Mouse (Mus musculus) c-Kit-negative CD71-positive TER-119-positive erythroid progenitor cells, embryonic 14.5 days (primary cell): ENCODE measurements around the gene Nt5c3.
"Not testable (repeated sequence)": the region's sequence is repeated elsewhere in the genome, so short reads cannot be mapped to it uniquely, and the experiment has no call there.

Experiments
- DNase-seq: peaks from one replicate; pipeline ENCODE4 v3.0.0-alpha.2; 2013; ENCODE audit warnings: low read depth, low spot score

The Nt5c3 gene

DNA sequence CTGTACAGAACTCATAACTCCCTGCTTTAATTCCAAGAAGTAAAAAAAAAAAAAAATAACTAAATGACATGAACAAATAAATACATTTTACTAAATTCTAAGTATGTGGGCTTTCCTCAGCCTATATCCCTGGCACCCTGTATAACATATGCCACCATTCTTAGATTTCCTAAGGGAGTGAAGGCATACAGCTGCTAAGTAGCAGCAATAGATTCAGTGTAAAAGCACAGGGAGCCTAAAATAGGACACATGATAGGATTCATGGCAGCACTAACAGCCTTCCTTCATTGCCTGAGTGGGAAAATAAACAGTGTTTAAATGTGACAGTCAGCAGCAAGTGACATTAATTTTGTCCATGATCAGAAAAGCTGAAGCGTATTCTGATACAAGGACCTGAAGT is 19.4 kb downstream of the Nt5c3 start:
- no peak for DNase-seq

DNA sequence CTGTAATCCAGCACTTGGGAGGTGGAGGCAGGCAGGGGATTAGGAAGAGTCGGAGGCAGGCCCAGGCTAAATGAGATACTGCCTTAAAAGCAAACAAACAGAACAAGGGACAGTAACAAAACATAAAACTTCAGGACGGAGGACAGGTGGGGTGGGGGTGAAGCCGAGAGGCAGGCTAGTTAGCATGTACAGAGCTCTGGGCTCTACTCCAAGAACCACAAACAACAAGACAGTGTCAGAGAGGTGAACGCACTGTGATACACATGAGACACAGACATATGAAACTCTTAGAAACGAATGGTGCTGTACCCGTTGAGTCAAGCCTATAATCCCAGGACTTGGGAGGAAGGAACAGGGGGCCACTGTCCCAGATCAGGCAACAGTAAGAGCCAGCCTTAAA is 19.9 kb downstream of the Nt5c3 start:
- no peak for DNase-seq

DNA sequence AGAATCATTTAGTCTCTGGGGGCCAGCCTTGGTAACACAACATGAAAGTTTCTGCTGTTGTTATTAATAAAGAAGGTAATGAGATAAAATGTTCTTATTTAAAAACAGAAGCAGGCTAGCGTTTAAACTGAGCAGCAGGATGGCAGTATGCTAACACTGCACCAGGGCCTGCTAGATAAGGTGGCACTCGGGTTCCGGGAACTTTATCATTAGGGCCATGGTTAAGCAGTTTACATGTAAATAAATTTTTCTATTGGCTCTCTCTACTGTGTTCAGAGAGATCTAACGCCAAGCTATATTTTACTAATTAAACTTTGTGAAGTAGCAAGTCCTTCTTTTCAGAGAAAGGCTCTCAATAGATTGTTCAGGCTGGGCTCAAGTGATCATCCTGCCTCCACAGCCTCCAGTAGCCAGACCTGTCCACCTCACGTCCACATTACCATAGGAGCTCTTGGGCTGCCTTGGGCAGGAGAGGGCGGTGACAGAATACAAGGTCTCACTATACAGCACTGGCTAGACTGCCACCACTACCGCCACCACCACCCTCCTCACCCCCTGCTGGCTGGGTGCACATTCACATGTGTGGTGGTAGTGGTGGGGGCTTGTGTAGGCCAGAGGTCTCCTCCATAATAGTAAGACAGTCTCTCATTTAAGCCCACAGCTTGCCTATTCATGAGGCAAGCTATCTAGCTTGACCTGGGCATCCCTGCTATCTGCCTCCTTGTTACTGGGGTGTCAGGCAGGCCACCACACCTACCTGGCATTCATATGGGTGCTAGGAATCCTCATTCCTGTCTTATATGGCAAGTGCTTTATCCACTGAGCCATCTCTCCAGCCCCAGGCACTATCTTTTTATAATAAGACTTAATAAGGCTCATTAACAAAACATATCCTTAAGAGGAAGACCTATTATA is 20.9 kb downstream of the Nt5c3 start:
- DNase-seq = peak; percentile 75

DNA sequence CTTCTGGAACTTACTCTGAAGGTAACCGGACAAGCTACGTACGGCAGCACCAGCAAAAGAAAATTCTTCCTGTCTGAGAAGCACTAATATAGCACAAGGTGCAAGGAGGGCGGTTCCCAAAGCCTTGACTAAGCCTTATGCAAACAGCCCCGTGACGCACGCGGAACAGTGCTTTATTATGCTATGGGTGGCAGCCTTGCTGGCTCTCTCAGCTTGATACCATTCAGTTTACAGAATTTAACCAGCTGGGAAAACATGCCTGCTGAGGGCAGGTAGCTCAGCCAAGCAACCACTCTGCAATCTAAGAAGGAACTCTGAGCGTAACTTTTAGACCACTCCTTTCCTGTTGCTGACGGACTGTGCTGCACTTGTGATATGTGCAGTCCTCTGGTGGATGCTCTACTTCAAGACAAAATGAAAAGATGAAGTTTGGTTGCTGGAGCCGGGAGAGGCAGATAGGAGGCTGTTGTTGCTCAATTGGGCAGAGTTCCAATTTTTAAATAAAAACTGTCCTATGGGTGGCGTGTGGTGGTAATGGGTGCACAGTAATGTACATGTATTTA is 21.8 kb downstream of the Nt5c3 start:
- DNase-seq = peak; percentile 66

DNA sequence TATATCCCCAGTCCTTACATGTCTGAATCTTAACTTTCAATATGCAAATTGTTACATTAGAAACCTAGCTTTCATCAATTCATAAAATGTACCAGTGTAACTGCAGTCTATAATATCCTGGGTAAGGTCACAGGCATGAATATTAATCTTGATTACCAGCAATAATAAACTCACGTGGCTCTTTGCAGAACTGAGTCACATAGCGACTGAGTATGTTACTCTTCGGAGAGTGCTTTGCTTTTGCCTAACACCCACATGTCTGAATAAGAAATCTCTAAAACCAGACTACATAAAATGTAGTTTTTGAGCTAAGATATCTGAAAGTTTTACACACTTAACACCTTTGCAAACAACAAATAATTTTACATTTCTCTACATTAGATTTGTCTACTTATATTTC is 22.4 kb downstream of the Nt5c3 start:
- DNase-seq = no peak

DNA sequence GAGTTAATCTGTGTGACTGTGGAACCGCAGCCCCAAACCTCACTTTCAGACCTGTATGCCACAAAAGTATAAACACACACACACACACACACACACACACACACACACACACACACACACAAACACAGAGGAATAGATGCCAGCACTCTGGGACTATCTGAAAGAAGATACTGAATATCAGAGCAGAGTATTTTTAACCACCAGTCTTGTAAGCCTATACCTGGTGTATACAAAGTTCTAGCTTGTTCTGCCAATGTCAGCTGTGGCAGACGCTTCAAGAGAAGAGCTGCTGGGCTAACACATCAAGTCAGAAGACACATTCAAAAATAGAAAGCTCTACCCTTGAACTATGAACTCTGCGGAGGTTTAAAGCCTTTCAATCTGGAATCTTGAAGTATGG is 24.1 kb downstream of the Nt5c3 start:
- no peak for DNase-seq

DNA sequence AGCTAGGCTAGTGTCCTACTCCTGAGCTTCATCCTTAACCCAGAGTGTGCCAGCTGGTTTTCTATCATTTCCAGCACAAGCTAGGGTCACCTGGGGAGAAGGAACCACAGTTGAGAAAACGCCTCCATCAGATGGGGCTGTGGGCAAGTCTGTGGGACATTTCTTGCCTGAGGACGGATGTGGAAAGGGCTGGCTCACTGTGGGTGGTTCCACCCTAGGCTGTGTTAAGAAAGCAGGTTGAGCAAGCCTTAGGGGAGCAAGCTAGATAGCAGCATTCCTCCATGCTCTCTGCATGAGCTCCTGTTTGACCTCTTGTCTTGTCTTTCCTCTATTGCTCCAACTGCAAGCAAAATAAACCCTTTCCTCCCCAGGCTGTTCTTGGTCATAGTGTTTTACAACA is 33.0 kb downstream of the Nt5c3 start:
- no peak for DNase-seq

DNA sequence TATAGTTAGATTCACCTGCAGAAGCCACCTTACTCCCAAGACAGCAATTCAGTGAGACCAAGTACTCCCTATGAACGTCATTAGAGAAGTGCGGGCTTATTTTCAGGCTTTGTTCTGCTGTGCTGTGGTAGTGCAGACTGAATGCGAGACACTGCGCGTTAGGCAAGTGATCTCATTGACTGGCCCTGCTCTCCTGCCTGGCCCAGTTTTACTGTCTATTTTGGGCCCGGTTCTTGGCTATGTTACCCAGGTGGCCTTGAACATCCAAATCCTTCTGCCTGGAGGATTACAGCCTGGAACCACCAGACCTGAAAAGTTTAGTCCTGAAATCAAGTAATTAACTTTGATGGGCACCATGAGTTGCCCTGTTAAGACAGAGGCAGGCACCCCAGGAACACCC is 35.2 kb downstream of the Nt5c3 start:
- no peak for DNase-seq

DNA sequence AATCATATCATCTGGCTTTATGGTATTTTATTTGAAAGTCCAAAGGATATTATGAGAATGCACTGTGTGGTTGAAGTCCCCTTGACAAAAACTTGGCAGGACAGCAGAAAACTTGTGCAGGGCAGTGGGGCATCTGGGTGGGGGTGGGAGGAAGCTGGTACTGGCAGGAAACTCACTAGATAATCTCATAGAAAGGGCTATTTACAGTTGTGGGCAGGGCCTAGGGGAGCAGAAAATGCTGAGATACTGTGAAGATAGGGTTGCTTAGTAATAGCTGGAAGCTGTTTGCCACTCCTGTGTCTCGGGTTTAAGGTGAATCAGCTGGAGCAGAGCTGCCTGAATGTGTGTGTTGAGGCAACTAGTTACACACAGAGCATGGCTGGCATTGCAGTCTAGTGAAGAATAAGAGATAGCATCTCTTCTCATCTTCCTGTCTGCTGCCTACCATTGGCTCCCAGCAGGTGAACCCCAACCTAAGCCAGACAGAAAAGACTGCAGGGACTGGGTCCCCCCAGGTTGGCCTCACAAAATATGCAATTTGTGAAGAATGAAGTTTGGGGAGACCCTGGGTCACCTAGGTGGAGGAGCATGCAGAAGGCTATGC is 44.3 kb downstream of the Nt5c3 start:
- DNase-seq = no peak

DNA sequence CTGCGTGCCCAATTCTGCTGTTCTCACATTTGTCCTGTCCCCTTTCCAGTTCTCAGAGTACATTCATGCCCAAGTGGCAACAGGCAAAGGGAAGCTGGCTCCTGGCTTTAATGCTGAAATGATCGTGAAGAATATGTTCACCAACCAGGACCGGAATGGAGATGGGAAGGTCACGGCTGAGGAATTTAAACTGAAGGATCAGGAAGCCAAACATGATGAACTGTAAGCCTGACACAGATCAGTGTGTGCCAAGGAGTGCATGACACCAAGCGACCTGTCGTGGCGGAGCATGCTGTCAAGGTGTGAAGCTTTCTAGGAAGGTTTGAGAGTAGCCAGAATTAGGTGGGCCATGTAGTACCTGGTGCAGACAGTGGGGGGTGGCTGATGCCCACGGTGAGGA is 45.7 kb downstream of the Nt5c3 start:
- DNase-seq = no peak

DNA sequence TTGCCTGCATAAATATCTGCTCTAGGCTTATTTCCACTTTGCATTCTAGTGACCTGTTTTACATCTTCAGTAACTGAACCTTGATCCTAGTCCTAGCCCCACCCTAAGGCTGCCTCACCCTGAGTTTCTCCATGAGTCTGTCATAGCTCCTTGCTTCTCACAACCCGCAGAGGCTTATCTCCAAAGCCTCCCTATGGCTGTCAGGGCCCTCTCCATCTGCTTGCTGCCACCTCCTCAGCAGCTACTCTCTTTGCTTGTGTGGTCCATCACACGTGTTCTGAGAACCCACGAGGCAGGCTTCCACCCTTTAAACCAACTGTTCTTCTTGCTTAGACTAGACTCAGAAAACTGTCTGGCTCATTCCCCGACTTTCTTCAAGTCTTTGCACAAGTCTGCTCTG is 46.9 kb downstream of the Nt5c3 start:
- DNase-seq = no peak

DNA sequence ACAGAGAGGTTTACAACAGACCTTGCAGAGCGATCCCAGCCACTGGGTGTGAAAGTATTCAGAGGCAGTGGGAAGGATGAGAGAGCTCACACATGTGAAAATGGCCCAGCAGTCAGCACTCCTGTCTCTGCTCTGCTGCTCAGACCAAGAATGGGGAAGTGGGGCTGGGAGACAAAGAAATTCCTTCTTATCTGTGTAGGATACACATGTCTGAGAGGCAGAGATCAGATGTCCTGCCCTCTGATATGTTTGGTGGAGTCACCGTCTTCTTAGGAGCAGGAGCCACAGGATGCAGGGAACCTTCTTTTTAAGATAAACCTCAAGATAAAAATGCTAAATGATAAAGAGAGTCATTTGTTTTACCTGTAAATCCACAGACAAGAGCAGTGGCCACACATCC is 53.7 kb downstream of the Nt5c3 start:
- DNase-seq = no peak

DNA sequence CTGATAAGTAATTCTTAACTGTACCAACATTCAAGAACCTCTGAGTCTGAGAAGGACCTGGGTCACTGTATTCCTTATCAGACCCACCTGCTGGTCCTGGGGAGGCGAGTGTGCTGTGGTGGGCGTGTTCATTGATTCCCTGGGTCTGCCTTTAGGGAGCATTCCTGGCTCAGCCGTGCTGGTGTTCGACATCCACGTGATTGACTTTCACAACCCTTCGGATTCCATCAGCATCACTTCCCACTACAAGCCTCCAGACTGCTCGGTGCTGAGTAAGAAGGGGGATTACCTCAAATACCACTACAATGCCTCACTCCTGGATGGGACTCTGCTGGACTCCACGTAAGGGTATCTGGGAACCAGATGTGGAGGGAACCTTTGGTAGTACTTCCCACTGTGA is 55.2 kb downstream of the Nt5c3 start:
- DNase-seq = no peak

DNA sequence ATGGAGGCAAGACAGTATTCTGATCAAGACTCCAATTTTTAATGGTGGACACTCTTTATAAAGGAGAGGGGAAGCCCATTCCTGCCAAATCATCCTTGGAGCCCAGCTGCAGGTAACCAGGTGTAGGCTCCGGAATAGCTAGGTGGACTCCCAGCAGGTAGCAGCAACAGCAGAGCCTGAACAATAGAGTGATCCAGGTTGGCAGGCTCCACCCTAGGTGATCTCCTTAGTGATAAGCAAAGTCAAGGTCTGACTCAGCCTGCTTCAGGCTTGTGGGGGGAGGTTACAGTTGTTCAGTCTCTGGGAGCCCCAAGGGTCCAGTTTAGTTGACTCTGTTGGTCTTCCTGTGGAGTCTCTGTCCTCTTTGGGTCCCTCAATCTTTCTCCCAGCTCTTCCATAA is 56.8 kb downstream of the Nt5c3 start:
- DNase-seq = not testable (repeated sequence)

DNA sequence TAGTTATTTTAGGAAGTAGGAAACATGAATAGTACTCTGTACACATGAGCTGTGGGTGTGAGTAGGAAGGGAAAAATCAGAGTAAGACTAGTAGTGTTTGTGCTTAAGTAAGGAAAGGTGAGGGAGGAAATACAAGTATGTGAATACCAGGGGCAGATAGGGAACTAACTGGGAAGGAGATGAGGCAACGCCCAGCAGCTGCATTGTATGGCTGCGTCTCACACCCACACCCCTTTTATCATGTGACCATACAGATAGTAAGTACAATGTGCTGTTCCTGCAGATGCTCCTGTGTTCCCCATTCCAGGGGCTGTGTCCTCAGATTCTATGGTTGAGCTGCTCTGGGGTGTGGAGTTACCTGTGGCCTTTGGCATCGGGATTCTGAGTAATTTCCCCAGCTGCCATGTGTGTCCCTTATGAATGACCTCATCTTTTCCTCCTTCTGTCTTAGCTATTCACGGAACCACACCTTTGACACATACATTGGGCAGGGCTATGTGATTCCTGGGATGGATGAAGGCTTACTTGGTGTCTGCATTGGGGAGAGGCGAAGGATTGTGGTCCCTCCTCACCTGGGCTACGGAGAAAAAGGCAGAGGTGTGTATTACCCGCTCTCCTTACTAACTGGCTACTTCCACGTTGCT is 63.4 kb downstream of the Nt5c3 start:
- DNase-seq = no peak

DNA sequence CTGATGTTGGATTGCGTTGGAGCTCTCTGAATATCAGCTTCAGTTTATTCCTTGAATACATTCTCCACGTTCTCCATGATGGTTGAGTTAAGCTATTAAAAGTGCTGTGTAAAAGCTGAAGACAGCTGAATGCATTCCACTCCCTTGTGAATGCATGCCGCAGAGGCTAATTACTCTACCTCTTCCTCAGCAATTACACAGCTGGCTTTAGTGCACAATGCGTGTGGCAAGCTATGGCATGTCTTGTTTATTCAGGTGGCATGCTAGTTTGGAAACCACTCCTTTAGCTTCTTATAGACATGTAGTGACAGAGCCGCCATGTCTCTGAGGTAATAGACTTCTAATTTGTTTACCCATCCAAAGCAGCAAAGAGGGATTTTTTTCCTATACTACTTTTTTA is 67.0 kb downstream of the Nt5c3 start:
- no peak for DNase-seq

DNA sequence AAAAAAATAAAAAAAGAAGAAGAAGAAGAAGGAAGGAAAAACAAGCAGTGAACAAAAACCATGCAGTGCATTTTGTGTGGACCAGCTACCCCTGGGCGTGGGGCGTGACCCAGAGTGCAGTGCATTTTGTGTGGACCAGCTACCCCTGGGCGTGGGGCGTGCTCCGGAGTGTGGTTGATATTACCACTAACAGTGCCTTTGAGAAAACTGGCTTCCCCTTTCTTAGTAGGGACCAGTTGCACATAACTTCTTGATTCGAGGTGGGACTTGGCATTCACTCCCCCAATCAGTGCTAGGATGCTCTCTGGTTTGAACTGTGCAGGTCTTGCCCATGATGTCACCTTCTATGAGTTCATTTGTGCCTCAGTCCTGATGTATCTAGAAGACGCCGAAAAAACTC is 68.9 kb downstream of the Nt5c3 start:
- DNase-seq = no peak

DNA sequence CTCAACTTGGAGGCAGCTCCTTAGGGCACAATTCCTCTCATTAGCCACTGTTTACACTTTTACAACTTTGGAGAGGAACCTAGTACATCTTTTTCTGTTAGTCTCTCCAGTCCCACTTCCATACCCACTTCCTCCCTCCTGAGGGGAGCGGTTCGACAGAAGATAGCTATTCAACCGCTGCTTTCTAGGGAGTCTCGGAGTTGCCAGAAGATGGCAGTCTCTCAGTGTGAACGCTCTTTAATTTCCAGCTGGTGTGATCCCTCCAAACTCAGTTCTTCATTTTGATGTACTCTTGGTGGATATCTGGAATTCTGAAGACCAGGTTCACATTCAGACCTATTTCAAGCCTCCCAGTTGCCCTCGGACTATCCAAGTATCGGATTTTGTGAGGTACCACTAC is 73.4 kb downstream of the Nt5c3 start:
- DNase-seq = no peak

DNA sequence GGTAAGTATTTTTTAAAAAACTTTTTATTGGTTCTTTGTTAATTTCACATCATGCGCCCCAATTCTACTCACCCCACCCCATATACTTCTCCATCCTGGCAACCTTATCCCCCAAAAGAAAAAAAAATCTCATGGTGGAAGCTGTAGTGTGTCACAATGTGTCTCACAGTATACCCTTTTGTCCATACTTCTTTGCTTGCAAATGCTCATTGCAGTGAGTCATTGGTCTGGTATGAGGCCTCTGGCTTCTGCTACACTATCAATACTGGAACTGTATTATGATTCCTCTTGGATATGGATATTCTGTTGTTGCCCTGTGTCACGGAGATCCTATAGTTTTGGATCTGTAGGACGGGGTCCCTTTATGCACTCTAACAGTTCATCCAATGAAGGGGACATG is 74.8 kb downstream of the Nt5c3 start:
- no peak for DNase-seq

DNA sequence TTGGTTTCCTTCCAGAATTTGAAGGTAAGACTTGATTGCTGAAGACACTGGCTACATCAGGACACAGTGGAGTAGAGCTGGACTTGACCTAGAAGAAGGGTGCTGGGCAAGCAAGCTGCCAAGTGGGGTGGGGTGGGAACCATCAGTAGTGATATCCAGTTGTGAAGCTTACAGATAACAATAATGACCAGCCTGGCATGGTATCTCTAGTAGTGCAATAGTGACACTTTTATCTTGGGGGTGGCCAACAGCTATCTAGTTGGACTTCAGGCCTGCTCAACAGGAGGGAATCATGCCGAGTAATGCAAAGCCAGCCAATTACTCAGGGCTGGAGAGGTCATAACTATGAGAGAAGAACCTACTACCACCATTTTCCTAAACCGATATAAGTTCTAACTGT is 79.4 kb downstream of the Nt5c3 start:
- no peak for DNase-seq

DNA sequence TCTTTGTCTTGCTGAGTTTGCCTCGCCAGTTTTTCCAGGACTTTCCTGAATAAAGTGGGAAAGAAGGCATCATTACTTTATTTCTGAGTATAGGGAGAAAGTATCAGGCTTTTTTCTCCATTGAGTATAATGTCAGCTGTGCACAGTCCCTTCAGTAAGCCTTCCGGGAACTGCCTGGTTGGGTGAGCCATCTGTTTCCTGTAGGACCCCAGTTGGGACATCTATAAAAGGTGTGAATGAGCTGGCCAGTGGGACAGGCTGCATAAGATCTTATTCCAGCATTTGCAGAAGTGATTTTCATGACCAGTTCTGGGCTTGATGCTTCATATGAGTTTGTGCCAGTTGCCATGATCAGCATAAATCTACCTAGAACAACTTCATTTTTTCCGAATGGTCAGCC is 80.5 kb downstream of the Nt5c3 start:
- DNase-seq = no peak

DNA sequence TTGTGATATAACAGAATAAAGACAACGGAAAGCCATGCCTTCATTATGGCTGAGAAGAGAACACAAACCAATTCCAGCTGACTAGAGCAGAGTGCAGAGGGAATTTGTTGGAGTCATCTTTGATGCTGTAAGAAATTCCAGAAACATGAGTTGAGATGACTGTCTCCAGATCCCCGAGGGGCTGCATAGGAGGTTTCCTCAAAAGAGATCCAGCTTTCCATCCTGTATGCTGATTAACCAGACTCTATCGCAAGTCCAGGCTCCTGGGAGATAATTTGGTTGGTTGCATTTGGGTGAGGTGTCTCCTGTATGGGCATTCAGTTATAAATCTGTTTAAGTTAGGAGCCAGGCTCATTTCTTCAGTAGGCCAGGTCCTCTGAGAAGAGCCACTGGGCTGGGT is 86.1 kb downstream of the Nt5c3 start:
- DNase-seq = no peak

DNA sequence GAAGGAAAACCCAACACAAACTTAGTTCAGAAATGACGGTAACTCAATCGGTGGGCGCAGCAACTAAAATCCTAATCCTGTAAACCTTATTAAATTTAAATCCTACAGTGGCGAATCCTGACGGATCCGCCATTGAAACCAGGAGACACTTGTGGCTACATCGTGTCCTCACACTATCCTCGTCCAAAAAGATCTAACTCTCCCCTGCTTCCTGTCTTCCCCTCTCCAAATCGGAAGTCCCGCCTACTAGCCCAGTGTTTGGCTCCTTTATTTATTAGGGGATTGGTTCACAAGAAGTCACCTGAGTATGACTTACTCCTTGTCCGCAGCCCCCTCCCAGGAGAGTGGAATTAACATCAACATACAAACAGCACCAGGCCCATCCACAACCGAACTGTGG is 86.6 kb downstream of the Nt5c3 start:
- no peak for DNase-seq
